Mouse (Mus musculus) forelimb bud, embryonic 11.5 days (tissue): ENCODE data around the gene Spp2.

Experiments
- DNase-seq: peaks from one replicate; pipeline ENCODE4 v3.0.0-alpha.2; 2012; ENCODE audit warnings: low read depth, low spot score

Gene Spp2

GRCm38 (mm10) chr1:88466325-88467064 lies 59.7 kb downstream of the Spp2 start:
- DNase-seq: no peak

- no peak for DNase-seq
These were observed 61.1 kb downstream of the Spp2 start for GRCm38 (mm10) chr1:88467866-88468265.

GRCm38 (mm10) chr1:88468335-88468734 lies 61.6 kb downstream of the Spp2 start:
- DNase-seq: no peak

GRCm38 (mm10) chr1:88469746-88470145 lies 63.0 kb downstream of the Spp2 start:
- no peak for DNase-seq

DNA sequence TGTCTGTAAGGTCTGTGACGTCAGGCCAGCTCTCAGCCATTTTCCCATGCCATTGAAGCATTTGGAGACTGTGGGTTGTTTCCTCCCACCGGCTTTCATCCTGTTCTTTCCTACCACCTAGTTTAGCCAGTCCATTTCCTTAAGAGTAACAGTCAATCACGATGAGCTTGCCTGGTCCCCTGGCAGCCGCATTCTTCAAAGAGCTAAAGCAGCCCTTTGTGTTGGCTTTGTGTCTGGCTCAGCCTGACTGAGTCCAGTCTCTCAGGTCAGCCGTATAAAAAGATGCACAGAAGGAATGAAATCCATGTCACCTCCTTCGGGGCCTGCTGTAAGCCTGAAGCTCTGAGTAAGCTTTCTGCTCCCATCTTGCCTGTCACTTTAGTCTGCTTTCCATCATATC lies 65.5 kb downstream of the Spp2 start:
- DNase-seq: no peak

GRCm38 (mm10) chr1:88473899-88474298 lies 67.1 kb downstream of the Spp2 start:
- DNase-seq: no peak

DNA sequence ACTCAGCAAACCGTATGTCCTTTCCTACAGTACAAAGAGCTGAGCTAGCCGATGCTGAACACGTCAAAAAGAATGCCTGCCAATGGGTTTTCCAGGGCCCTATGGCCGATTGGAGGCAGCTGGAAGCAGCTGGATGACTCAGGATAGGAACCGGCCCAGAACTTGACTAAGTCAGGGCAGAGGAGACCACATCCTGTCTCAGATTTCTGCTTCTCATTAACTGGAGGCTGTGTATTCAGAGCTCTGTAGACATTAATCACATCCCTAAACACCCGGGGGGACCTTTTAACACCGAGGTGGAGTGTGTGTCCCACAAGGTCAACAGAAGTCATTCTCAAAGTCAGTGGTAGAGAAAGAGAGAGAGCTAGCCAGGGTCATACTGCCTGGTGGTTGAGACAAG lies 67.8 kb downstream of the Spp2 start:
- DNase-seq: no peak

GRCm38 (mm10) chr1:88475502-88475953 lies 68.8 kb downstream of the Spp2 start:
- no peak for DNase-seq
